Mouse (Mus musculus) intestine, embryonic 16.5 days (tissue): ENCODE measurements around the gene Krt5. TPM values are rescaled to one million over a fixed set of nuclear protein-coding genes. Genes with fewer than 3 reads are reported as not detected.

Experiments
- ATAC-seq: fragments of 200-750 bp; cut with Nextera tagmentation; 2 replicates; pipeline ENCODE4 v1.8.0; 2017; ENCODE audit warnings: moderate TSS enrichment, moderate library complexity
- H3K27ac ChIP-seq: fragments of 300-500 bp; sonication (generic); 2 replicates; pipeline ENCODE4 v1.5.1; 2014; ENCODE audit warnings: mild to moderate bottlenecking, low read length
- H3K27me3 ChIP-seq: fragments of 300-500 bp; sonication (generic); replicated peaks from 2 replicates; pipeline ENCODE4 v1.6.1; 2014; ENCODE audit warnings: low read length, control low read depth, mixed read lengths; ENCODE audit not compliant: control insufficient read depth, insufficient read depth
- H3K36me3 ChIP-seq: fragments of 300-500 bp; sonication (generic); 2 replicates; pipeline ENCODE4 v1.6.1; 2014; ENCODE audit warnings: low read length, control low read depth; ENCODE audit not compliant: control insufficient read depth, insufficient read depth
- H3K4me1 ChIP-seq: fragments of 300-500 bp; sonication (generic); 2 replicates; pipeline ENCODE4 v1.6.1; 2014; ENCODE audit warnings: low read length, control low read depth, mixed read lengths; ENCODE audit not compliant: control insufficient read depth, insufficient read depth
- H3K4me2 ChIP-seq: fragments of 300-500 bp; sonication (generic); 2 replicates; pipeline ENCODE4 v1.6.1; 2014; ENCODE audit warnings: low read depth, low read length, control low read depth
- H3K4me3 ChIP-seq: fragments of 300-500 bp; sonication (generic); 2 replicates; pipeline ENCODE4 v1.5.1; 2014; ENCODE audit warnings: mild to moderate bottlenecking, low read length
- H3K9ac ChIP-seq: fragments of 300-500 bp; sonication (generic); 2 replicates; pipeline ENCODE4 v1.6.1; 2014; ENCODE audit warnings: low read depth, low read length
- H3K9me3 ChIP-seq: fragments of 300-500 bp; sonication (generic); 2 replicates; pipeline ENCODE4 v1.6.1; 2016; ENCODE audit warnings: low read length, control low read depth; ENCODE audit not compliant: control insufficient read depth
- WGBS: fragments of 180-500 bp; shearing (Covaris S2); extraction: QIAGEN DNeasy Blood & Tissue Kit; methylation state at CpG from one replicate; pipeline ENCODE4 v1.1.7; 2014; 5-methylcytosine and 5-hydroxymethylcytosine counted together
- microRNA-seq: library from miRNA; unstranded; fragments of <30 nt; microRNA quantifications from one replicate; pipeline ENCODE4, GENCODE M21; 2016
- polyA plus RNA-seq: library from polyadenylated mRNA; unstranded; fragments of >200 nt; fragmentation: Nextera tagmentation; extraction: Ambion mirVana; gene quantifications from 2 replicates; pipeline ENCODE4 v1.2.1, GENCODE M21; 2015

Gene Krt5
- polyA plus RNA-seq, 1 experiment from 2014 or later, result 0.34 TPM

DNA sequence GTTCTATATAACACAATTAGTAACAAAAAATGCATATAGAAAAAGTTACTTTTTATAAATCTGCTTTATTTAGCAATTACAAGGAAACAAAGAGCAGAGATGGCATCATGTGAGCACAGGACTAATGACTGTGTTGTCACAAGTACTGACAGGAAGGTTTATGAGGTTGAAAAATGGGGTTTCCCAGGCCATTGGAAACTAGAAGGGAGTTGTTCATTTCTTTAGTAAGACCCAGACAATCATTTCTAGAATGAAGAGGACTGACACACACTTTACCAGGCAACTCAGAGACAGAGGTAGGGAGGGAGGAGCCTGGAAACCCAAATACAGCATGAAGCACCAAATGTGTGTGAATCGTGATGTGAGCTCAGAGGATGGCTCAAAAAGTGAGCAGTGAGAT is 36.7 kb downstream of the Krt5 start:
- H3K4me3 ChIP-seq, result no peak overlapping the region
- H3K9me3 ChIP-seq, result no peaks in the 10 kb centered on the region
- H3K27me3 ChIP-seq, result no peaks in the 10 kb centered on the region
- H3K4me2 ChIP-seq, result no peak overlapping the region
- H3K9ac ChIP-seq, result no peak overlapping the region
- WGBS, result 79% methylated on average over 1 of the region's 1 CpGs
- no peak for ATAC-seq
- H3K36me3 ChIP-seq, result no peaks in the 10 kb centered on the region
- H3K27ac ChIP-seq, result no peak overlapping the region
- no peaks in the 10 kb centered on the region for H3K4me1 ChIP-seq

Small RNA genes within 50 kb of the gene (microRNA-seq; reads per million reads assigned to microRNA genes)
- gene Gm44323, result not detected
- not detected for gene Gm44342
- gene Gm44383, result not detected

Other genes with a start within 250 kb of the Krt5 start
- gene Krt81, start 249.1 kb downstream of the Krt5 start, polyA plus RNA-seq, result not detected in 2 replicates
- not detected in 2 replicates for gene Krt86, start 239.4 kb downstream of the Krt5 start, polyA plus RNA-seq
- gene Krt83, start 221.4 kb downstream of the Krt5 start, polyA plus RNA-seq, result 0.09 TPM in 1 of 2 replicates, not detected in the other
- not detected in 2 replicates for gene Gm49425, start 195.6 kb downstream of the Krt5 start, polyA plus RNA-seq
- 0.28 and 0.53 TPM in 2 replicates for gene Krt84, start 180.1 kb downstream of the Krt5 start, polyA plus RNA-seq
- not detected in 2 replicates for gene Krt82, start 162.2 kb downstream of the Krt5 start, polyA plus RNA-seq
- gene Krt90, start 149.9 kb downstream of the Krt5 start, polyA plus RNA-seq, result 0.09 and 0.16 TPM in 2 replicates
- not detected in 2 replicates for gene Krt75, start 139.0 kb downstream of the Krt5 start, polyA plus RNA-seq
- 0.11 TPM in 1 of 2 replicates, not detected in the other for gene Gm5414, start 84.7 kb downstream of the Krt5 start, polyA plus RNA-seq
- gene Gm5478, start 65.5 kb downstream of the Krt5 start, polyA plus RNA-seq, result not detected in 2 replicates
- gene Krt6b, start 32.6 kb downstream of the Krt5 start, polyA plus RNA-seq, result not detected in 2 replicates
- gene Krt6a, start 18.6 kb downstream of the Krt5 start, polyA plus RNA-seq, result 0.07 and 0.39 TPM in 2 replicates
- gene Krt71, start 30.2 kb upstream of the Krt5 start, polyA plus RNA-seq, result not detected in 2 replicates
- gene Krt72, start 73.6 kb upstream of the Krt5 start, polyA plus RNA-seq, result not detected in 2 replicates
- gene Krt73, start 89.4 kb upstream of the Krt5 start, polyA plus RNA-seq, result not detected in 2 replicates
- not detected in 2 replicates for gene Krt2, start 105.3 kb upstream of the Krt5 start, polyA plus RNA-seq
- 0.48 and 0.49 TPM in 2 replicates for gene Krt1, start 137.9 kb upstream of the Krt5 start, polyA plus RNA-seq
- gene Krt77, start 156.8 kb upstream of the Krt5 start, polyA plus RNA-seq, result 0.13 TPM in 1 of 2 replicates, not detected in the other
- gene Krt76, start 180.0 kb upstream of the Krt5 start, polyA plus RNA-seq, result not detected in 2 replicates
- gene Krt4, start 211.8 kb upstream of the Krt5 start, polyA plus RNA-seq, result 1.0 TPM in 1 of 2 replicates, not detected in the other
- gene Krt79, start 227.4 kb upstream of the Krt5 start, polyA plus RNA-seq, result 0.06 TPM in 1 of 2 replicates, not detected in the other
- gene Krt78, start 241.4 kb upstream of the Krt5 start, polyA plus RNA-seq, result 0.07 and 0.17 TPM in 2 replicates